Comparison of ENCODE assay signal across 8 mouse cellular contexts in the genomic region with DNA sequence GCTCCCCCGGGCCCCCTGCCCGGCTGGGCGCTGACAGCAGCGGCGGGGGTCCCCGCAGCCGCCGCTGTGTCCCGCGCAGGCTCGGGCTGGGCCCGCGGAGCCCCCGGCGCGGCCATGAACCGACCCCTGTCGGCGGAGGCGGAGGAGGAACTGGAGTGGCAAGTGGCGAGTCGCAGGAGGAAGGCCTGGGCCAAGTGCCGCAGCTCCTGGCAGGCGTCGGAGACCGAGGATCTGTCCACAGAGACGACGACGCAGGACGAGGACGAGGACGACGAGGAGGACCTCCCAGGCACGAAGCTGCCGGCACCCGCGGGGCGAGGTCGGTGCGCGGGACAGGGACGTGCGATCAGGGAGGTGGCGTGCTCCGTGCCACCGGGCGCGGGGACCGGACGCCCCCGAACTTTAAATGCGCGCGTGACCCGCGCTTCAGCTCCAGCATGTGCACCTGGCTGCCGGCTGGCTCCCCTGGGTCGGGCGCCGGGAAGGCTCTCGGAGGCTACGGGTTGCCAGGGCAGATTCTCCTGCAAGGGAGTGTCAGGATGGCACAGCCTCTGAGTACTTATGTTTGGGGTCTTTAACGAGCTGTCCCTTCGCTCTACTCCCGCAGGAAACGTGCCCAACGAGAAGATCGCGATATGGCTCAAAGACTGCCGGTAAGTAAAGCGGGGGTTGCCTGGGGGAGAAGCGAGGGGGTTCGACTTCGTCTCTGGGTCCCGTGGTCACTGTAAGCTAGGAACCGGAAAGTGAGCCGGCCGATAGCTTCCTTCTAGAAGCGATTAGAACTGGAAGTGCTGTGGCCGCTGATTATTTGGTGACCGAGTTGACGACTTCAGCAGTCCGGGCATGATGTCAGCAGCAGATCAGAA. TPM values are rescaled to one million over a fixed set of nuclear protein-coding genes. Genes with fewer than 3 reads are reported as not detected.
A peak's percentile ranks its signal among the peaks of the same experiment; 100 is the strongest.
DNase-seq lines count a peak whose midpoint lies in the region; ATAC-seq and TF ChIP-seq lines count a peak whose summit lies in the region.

No protein-coding gene starts in this region.

- H3K9me3 ChIP-seq in ES-Bruce4 (replicated peaks; ENCODE audit: control insufficient read depth, insufficient read depth, low read length, poor library complexity, severe bottlenecking), result no peaks in the 10 kb centered on the region
- no peaks in the 10 kb centered on the region for H3K9me3 ChIP-seq in forebrain, embryonic 10.5 days
- H3K9me3 ChIP-seq in heart, embryonic 16.5 days (replicated peaks; ENCODE audit: control insufficient read depth, low read length), result no peaks in the 10 kb centered on the region
- H3K9me3 ChIP-seq in liver, embryonic 16.5 days (replicated peaks; ENCODE audit: control insufficient read depth, low read length), result no peaks in the 10 kb centered on the region
- H3K9me3 ChIP-seq in neural tube, embryonic 12.5 days, result no peaks in the 10 kb centered on the region

- H3K27ac ChIP-seq in ES-Bruce4 (ENCODE audit: insufficient read depth, low read length), result no peak overlapping the region
- H3K27ac ChIP-seq in forebrain, embryonic 10.5 days, result peak overlapping the region; percentile 90
- H3K27ac ChIP-seq in heart, embryonic 16.5 days (ENCODE audit: low read length), result peak overlapping the region; percentile 94
- peak overlapping the region; percentile 77 for H3K27ac ChIP-seq in liver, embryonic 16.5 days (ENCODE audit: low read length)
- H3K27ac ChIP-seq in neural tube, embryonic 12.5 days, result peak overlapping the region; percentile 72; the same call in 1 of the 2 replicates
- peak overlapping the region; percentile 50 for H3K27ac ChIP-seq in testis, adult 2 months (ENCODE audit: control insufficient read depth, insufficient read depth, low read depth, low read length)

- TF ChIP-seq POLR2A in ES-Bruce4 (IDR thresholded peaks at IDR 0.05; ENCODE audit: insufficient read depth, low read length), result no peak
- no peak for TF ChIP-seq POLR2A in testis, adult 2 months (IDR thresholded peaks at IDR 0.05; ENCODE audit: control insufficient read depth, low read depth, low read length)

- no peaks in the 10 kb centered on the region for H3K27me3 ChIP-seq in ES-Bruce4 (ENCODE audit: control insufficient read depth, insufficient read depth, low read length, poor library complexity, severe bottlenecking)
- H3K27me3 ChIP-seq in forebrain, embryonic 10.5 days (ENCODE audit: poor library complexity, severe bottlenecking), result peaks cover 17% of the 10 kb centered on the region
- H3K27me3 ChIP-seq in heart, embryonic 16.5 days (ENCODE audit: control insufficient read depth, insufficient read depth, low read length), result no peaks in the 10 kb centered on the region
- H3K27me3 ChIP-seq in liver, embryonic 16.5 days (ENCODE audit: control insufficient read depth, insufficient read depth, low read depth, low read length), result no peaks in the 10 kb centered on the region
- no peaks in the 10 kb centered on the region for H3K27me3 ChIP-seq in neural tube, embryonic 12.5 days (replicated peaks)
- H3K27me3 ChIP-seq in testis, adult 2 months (ENCODE audit: control insufficient read depth, insufficient read depth, low read length), result no peaks in the 10 kb centered on the region

- peak; percentile 20 for DNase-seq in c-Kit-negative CD71-positive TER-119-positive erythroid progenitor cells, embryonic 14.5 days (ENCODE audit: low read depth, low spot score)
- DNase-seq in forebrain, embryonic 10.5 days (ENCODE audit: extremely low spot score, low spot score), result peak; percentile 69
- peak; percentile 67 to 84 for DNase-seq in kidney, postnatal 25 days

- TF ChIP-seq CTCF in ES-Bruce4 (IDR thresholded peaks at IDR 0.05; ENCODE audit: low read depth, low read length), result no peak
- no peak for TF ChIP-seq CTCF in testis, adult 2 months (IDR thresholded peaks at IDR 0.05; ENCODE audit: control insufficient read depth, insufficient read depth, insufficient replicate concordance, low read depth, low read length)

- no peak for TF ChIP-seq EP300 in ES-Bruce4 (IDR thresholded peaks at IDR 0.05; ENCODE audit: insufficient read depth, low read depth, low read length)

- under 1% methylated on average over 81 of the region's 83 CpGs for WGBS in forebrain, embryonic 10.5 days
- WGBS in heart, embryonic 16.5 days, result under 1% methylated on average over 83 of the region's 83 CpGs
- WGBS in liver, embryonic 16.5 days (ENCODE audit: insufficient replicate concordance), result under 1% methylated on average over 82 of the region's 83 CpGs
- WGBS in neural tube, embryonic 12.5 days, result under 1% methylated on average over 83 of the region's 83 CpGs

- H3K4me1 ChIP-seq in ES-Bruce4 (ENCODE audit: control insufficient read depth, insufficient read depth, low read length), result no peaks in the 10 kb centered on the region
- H3K4me1 ChIP-seq in forebrain, embryonic 10.5 days, result peaks cover 4% of the 10 kb centered on the region
- peaks cover 21% of the 10 kb centered on the region for H3K4me1 ChIP-seq in heart, embryonic 16.5 days (ENCODE audit: control insufficient read depth, insufficient read depth, low read length)
- H3K4me1 ChIP-seq in liver, embryonic 16.5 days (ENCODE audit: control insufficient read depth, low read depth, low read length), result peaks cover 4% of the 10 kb centered on the region
- H3K4me1 ChIP-seq in neural tube, embryonic 12.5 days, result 0 out of 2 replicates have a peak, but pooled peaks cover 6% of the 10 kb centered on the region
- no peaks in the 10 kb centered on the region; the same call in none of the 2 replicates for H3K4me1 ChIP-seq in testis, adult 2 months (ENCODE audit: control insufficient read depth, insufficient read depth, low read length)

- no peak; the same call in none of the 2 replicates for ATAC-seq in heart, embryonic 16.5 days (replicated peaks; ENCODE audit: extremely low read depth, insufficient read depth, low FRiP score)
- ATAC-seq in liver, embryonic 16.5 days (ENCODE audit: low read depth), result peak; percentile 52
- peak; percentile 88 for ATAC-seq in neural tube, embryonic 12.5 days (ENCODE audit: low FRiP score, low read depth)

- peak overlapping the region; percentile 79 for H3K4me2 ChIP-seq in heart, embryonic 16.5 days (ENCODE audit: low read depth, low read length)
- H3K4me2 ChIP-seq in liver, embryonic 16.5 days (ENCODE audit: low read depth, low read length), result peak overlapping the region; percentile 98
- H3K4me2 ChIP-seq in neural tube, embryonic 12.5 days (replicated peaks), result peak overlapping the region; percentile 88

- H3K4me3 ChIP-seq in ES-Bruce4 (ENCODE audit: low read depth, low read length), result peak overlapping the region; percentile 87
- peak overlapping the region; percentile 80 for H3K4me3 ChIP-seq in forebrain, embryonic 10.5 days
- H3K4me3 ChIP-seq in heart, embryonic 16.5 days (ENCODE audit: low read length), result peak overlapping the region; percentile 93
- peak overlapping the region; percentile 77 for H3K4me3 ChIP-seq in liver, embryonic 16.5 days (ENCODE audit: low read depth, low read length)
- H3K4me3 ChIP-seq in neural tube, embryonic 12.5 days, result peak overlapping the region; percentile 78
- peak overlapping the region; percentile 83 for H3K4me3 ChIP-seq in testis, adult 2 months (ENCODE audit: control insufficient read depth, low read depth, low read length)

- H3K36me3 ChIP-seq in ES-Bruce4 (ENCODE audit: control insufficient read depth, insufficient read depth, low read length, poor library complexity, severe bottlenecking), result no peaks in the 10 kb centered on the region
- H3K36me3 ChIP-seq in forebrain, embryonic 10.5 days (replicated peaks), result no peaks in the 10 kb centered on the region
- peaks cover 3% of the 10 kb centered on the region; the same call in 1 of the 2 replicates for H3K36me3 ChIP-seq in heart, embryonic 16.5 days (ENCODE audit: control insufficient read depth, insufficient read depth)
- H3K36me3 ChIP-seq in liver, embryonic 16.5 days (ENCODE audit: control insufficient read depth, insufficient read depth), result no peaks in the 10 kb centered on the region; the same call in 1 of the 2 replicates
- no peaks in the 10 kb centered on the region for H3K36me3 ChIP-seq in neural tube, embryonic 12.5 days
- H3K36me3 ChIP-seq in testis, adult 2 months (ENCODE audit: control insufficient read depth, insufficient read depth, low read length), result no peaks in the 10 kb centered on the region

- peak overlapping the region; percentile 67 for H3K9ac ChIP-seq in ES-Bruce4 (ENCODE audit: low read depth, poor library complexity, severe bottlenecking)
- peak overlapping the region; percentile 83 for H3K9ac ChIP-seq in heart, embryonic 16.5 days (ENCODE audit: low read length)
- peak overlapping the region; percentile 77 for H3K9ac ChIP-seq in liver, embryonic 16.5 days (ENCODE audit: low read depth, low read length)
- H3K9ac ChIP-seq in neural tube, embryonic 12.5 days, result peak overlapping the region; percentile 80

RNA-seq across cellular contexts. Expression of a gene that starts 0.5 kb away (rescaled TPM):
- polyA plus RNA-seq in ES-Bruce4 (2011; ENCODE audit: insufficient read depth, insufficient read length, low read depth, missing spikeins), result 11.8 and 13.4 TPM in 2 replicates
- polyA plus RNA-seq in forebrain, embryonic 10.5 days (2016; fragmentation: Nextera tagmentation; extraction: Ambion mirVana), result 3.4 and 3.6 TPM in 2 replicates
- 6.2 and 6.4 TPM in 2 replicates for polyA plus RNA-seq in heart, embryonic 16.5 days (2015; fragmentation: Nextera tagmentation; extraction: Ambion mirVana)
- 3.3 and 4.3 TPM in 2 replicates for polyA plus RNA-seq in liver, embryonic 16.5 days (2015; fragmentation: Nextera tagmentation; extraction: Ambion mirVana)
- polyA plus RNA-seq in neural tube, embryonic 12.5 days (2016; fragmentation: Nextera tagmentation; extraction: Ambion mirVana), result 9.4 and 11.5 TPM in 2 replicates
- polyA plus RNA-seq in testis, adult 2 months (2012; rRNA removed), result 3.4 and 3.9 TPM in 2 replicates

Comparison
In these comparisons a context has a peak if more than half of its experiments do, and no peak if none do; other contexts are left out.
1. DNase-seq: peak in every context shown above with its lines; median percentile 76 in kidney, postnatal 25 days; 69 in forebrain, embryonic 10.5 days; 20 in c-Kit-negative CD71-positive TER-119-positive erythroid progenitor cells, embryonic 14.5 days.